Mouse (Mus musculus) left cerebral cortex, adult 8-10 months (tissue): Measurements from ENCODE around the gene Wdfy1. TPM values are rescaled to one million over a fixed set of nuclear protein-coding genes. Genes with fewer than 3 reads are reported as not detected.

Experiments
- DNase-seq, 2 experiments: peaks; one replicate each; pipeline ENCODE4 v3.0.0; 2022; ENCODE audit warnings: low spot score in 2 of 2
- total RNA-seq, 4 experiments: library from RNA; stranded (reverse); gene quantifications; 2 replicates each; pipeline ENCODE4 v1.2.4; 2022

Gene Wdfy1
- total RNA-seq, 4 experiments from 2014 or later: 37.3 to 40.2 (median 38.7) TPM

GRCm38 (mm10) chr1:79761106-79761916, 14.6 kb downstream of the Wdfy1 start:
- peak; percentile 64 to 80 for DNase-seq

GRCm38 (mm10) chr1:79760656-79761055, 15.3 kb downstream of the Wdfy1 start:
- DNase-seq: peak in 1 of 2 experiments; percentile 19

- no peak for DNase-seq
These were observed 16.4 kb downstream of the Wdfy1 start for GRCm38 (mm10) chr1:79759436-79759972.

- DNase-seq: no peak
These were observed 16.9 kb downstream of the Wdfy1 start for GRCm38 (mm10) chr1:79759006-79759405.

- no peak for DNase-seq
These were observed 18.3 kb downstream of the Wdfy1 start for GRCm38 (mm10) chr1:79757597-79757996.

GRCm38 (mm10) chr1:79757161-79757560, 18.8 kb downstream of the Wdfy1 start:
- no peak for DNase-seq

- DNase-seq: no peak
These were observed 19.5 kb downstream of the Wdfy1 start for GRCm38 (mm10) chr1:79756417-79756816.

- DNase-seq: no peak
These were observed 20.6 kb downstream of the Wdfy1 start for GRCm38 (mm10) chr1:79755376-79755775.

- no peak for DNase-seq
These were observed 21.0 kb downstream of the Wdfy1 start for GRCm38 (mm10) chr1:79754936-79755335.

- DNase-seq: no peak
These were observed 22.5 kb downstream of the Wdfy1 start for GRCm38 (mm10) chr1:79753456-79753855.

GRCm38 (mm10) chr1:79752714-79753340, 23.1 kb downstream of the Wdfy1 start:
- DNase-seq: no peak

- no peak for DNase-seq
These were observed 23.8 kb downstream of the Wdfy1 start for GRCm38 (mm10) chr1:79752015-79752695.

- no peak for DNase-seq
These were observed 24.8 kb downstream of the Wdfy1 start for GRCm38 (mm10) chr1:79751186-79751585.

GRCm38 (mm10) chr1:79746056-79746455, 29.9 kb downstream of the Wdfy1 start:
- no peak for DNase-seq

- no peak for DNase-seq
These were observed 32.6 kb downstream of the Wdfy1 start for GRCm38 (mm10) chr1:79743385-79743784.

- no peak for DNase-seq
These were observed 33.0 kb downstream of the Wdfy1 start for GRCm38 (mm10) chr1:79742949-79743348.

- DNase-seq: no peak
These were observed 34.9 kb downstream of the Wdfy1 start for GRCm38 (mm10) chr1:79741002-79741401.

GRCm38 (mm10) chr1:79739726-79740125, 36.2 kb downstream of the Wdfy1 start:
- DNase-seq: no peak

GRCm38 (mm10) chr1:79736408-79736807, 39.5 kb downstream of the Wdfy1 start:
- no peak for DNase-seq

- no peak for DNase-seq
These were observed 41.1 kb downstream of the Wdfy1 start for GRCm38 (mm10) chr1:79734794-79735193.

- DNase-seq: no peak
These were observed 61.6 kb downstream of the Wdfy1 start for GRCm38 (mm10) chr1:79714152-79714923.
